Mouse (Mus musculus): ENCODE data around the gene Olfr620. TPM values are rescaled to one million over a fixed set of nuclear protein-coding genes. Genes with fewer than 3 reads are reported as not detected.

Olfr620 gene
- polyA plus RNA-seq (2016; fragmentation: Nextera tagmentation; extraction: Ambion mirVana), result not detected in 2 replicates

DNA sequence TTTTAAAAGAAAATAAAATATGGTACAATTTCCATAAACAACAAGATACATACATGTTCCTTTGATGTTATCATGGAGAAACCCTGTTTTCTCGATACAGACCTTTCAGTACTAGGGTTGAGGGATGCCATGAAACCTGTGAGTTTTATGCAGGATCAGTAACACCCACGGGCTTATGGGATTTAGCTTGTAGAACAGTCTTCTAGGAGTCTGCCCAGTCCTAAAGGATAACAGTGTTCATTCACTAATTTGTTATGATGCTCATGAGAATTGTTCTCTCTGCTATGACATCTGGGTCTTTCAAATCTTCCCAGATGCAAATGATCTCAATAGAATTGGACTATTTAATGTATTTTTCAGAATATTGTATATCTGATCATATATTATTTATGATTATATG is at the start of gene Olfr620:
Gene Olfr620 (minus strand): TSS at position 101 of the 400 bp plus-strand sequence.
- H3K27me3 ChIP-seq (ENCODE audit: insufficient read depth, poor library complexity, severe bottlenecking), result no peaks in the 10 kb centered on the region
- no peak within 1 kb of the TSS for H3K27ac ChIP-seq
- 72% methylated on average over 2 of the region's 2 CpGs for WGBS
- no peaks in the 10 kb centered on the region for H3K4me1 ChIP-seq
- no peak within 1 kb of the TSS for H3K4me3 ChIP-seq
- H3K9me3 ChIP-seq, result no peaks in the 10 kb centered on the region
- no peaks in the 10 kb centered on the region for H3K36me3 ChIP-seq
- DNase-seq (ENCODE audit: low spot score), result no peak

DNA sequence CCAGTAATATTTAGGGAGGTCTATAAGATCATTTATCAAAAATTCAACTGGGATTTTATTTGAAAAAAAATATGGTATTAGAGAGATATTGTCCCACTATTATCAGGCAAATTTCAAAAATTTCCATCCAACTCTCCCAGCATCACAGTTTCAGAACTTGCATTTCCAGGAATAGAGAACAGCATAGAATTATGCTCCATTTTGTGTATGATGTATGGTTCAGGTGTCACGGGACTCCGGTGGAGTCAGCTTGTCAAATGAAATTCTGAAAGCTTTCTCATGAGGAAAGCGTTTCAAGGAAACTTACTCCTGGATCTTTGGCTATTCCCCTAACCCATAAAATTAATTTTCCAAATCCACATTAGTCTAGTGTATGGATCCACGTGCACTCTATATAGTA is 31.7 kb upstream of the Olfr620 start:
- H3K27me3 ChIP-seq (ENCODE audit: insufficient read depth, poor library complexity, severe bottlenecking), result no peaks in the 10 kb centered on the region
- no peak for DNase-seq (ENCODE audit: low spot score)
- H3K9me3 ChIP-seq, result no peaks in the 10 kb centered on the region
- H3K36me3 ChIP-seq, result no peaks in the 10 kb centered on the region
- H3K4me1 ChIP-seq, result no peaks in the 10 kb centered on the region
- 77% methylated on average over 4 of the region's 4 CpGs for WGBS
- no peak overlapping the region for H3K4me3 ChIP-seq
- H3K27ac ChIP-seq, result no peak overlapping the region

DNA sequence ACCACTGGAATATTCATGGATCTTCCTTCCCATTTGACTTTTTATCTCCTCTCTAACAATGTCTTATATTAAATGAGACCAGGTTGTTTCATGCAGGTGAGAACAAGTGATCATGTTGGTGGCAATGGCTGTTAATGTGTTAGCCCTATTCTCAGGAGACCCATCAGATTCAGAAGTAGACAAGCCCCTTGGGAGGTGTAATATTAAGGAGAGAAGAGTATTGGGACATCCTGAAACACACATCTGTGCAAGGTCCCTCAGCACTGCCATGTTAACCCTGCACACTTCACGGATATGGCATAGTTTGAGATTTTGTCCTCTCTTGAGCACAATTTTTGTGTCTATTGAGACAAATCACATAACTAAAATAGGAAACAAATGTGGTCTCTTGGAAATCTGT is 30.3 kb upstream of the Olfr620 start, which contains the start of gene Olfr622:
Gene Olfr622 (minus strand): TSS at position 101 of the 400 bp plus-strand sequence.
- H3K27me3 ChIP-seq (ENCODE audit: insufficient read depth, poor library complexity, severe bottlenecking), result no peaks in the 10 kb centered on the region
- 71% methylated on average over 1 of the region's 1 CpGs for WGBS
- DNase-seq (ENCODE audit: low spot score), result no peak
- H3K4me1 ChIP-seq, result no peaks in the 10 kb centered on the region
- no peaks in the 10 kb centered on the region for H3K9me3 ChIP-seq
- H3K4me3 ChIP-seq, result no peak within 1 kb of the TSS
- no peak within 1 kb of the TSS for H3K27ac ChIP-seq
- H3K36me3 ChIP-seq, result no peaks in the 10 kb centered on the region

DNA sequence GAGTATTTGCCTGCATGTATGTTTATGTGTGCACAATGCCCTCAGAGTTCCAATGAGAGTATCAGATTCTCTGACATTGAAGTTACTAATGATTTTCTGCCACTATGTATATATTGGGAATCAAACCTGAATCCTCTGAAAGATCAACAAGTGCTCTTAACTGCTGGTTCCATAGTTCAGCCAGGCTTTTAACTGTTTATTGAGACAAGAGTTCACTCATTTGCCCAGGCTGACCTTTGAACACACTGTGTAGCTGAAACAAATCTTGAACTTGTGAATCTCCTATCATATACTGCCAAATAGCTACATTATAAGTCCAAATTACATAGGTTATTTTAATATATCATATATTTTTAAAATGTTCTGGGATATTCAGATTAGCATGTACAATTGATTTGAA is 24.5 kb upstream of the Olfr620 start:
- Histone ChIP-seq H3K27me3 (ENCODE audit: insufficient read depth, poor library complexity, severe bottlenecking) (no peaks in the 10 kb centered on the region), H3K4me3 (no peak overlapping the region), H3K9me3 (no peaks in the 10 kb centered on the region), H3K4me1 (no peaks in the 10 kb centered on the region), H3K27ac (no peak overlapping the region), H3K36me3 (no peaks in the 10 kb centered on the region)
- no peak for DNase-seq (ENCODE audit: low spot score)

GRCm38 (mm10) chr7:103607425-103607824 is 4.9 kb downstream of the Olfr620 start:
- H3K27me3 ChIP-seq (ENCODE audit: insufficient read depth, poor library complexity, severe bottlenecking), result no peaks in the 10 kb centered on the region
- 78% methylated on average over 2 of the region's 2 CpGs for WGBS
- H3K4me1 ChIP-seq, result no peaks in the 10 kb centered on the region
- H3K36me3 ChIP-seq, result no peaks in the 10 kb centered on the region
- DNase-seq (ENCODE audit: low spot score), result no peak
- H3K27ac ChIP-seq, result no peak overlapping the region
- no peak overlapping the region for H3K4me3 ChIP-seq
- no peaks in the 10 kb centered on the region for H3K9me3 ChIP-seq

GRCm38 (mm10) chr7:103600275-103600674 is 12.1 kb downstream of the Olfr620 start, which contains the start of gene Olfr619:
Gene Olfr619 (plus strand): TSS chr7:103600575.
- Histone ChIP-seq H3K4me3 (no peak within 1 kb of the TSS), H3K27ac (no peak within 1 kb of the TSS), H3K27me3 (ENCODE audit: insufficient read depth, poor library complexity, severe bottlenecking) (no peaks in the 10 kb centered on the region), H3K9me3 (no peaks in the 10 kb centered on the region), H3K4me1 (no peaks in the 10 kb centered on the region), H3K36me3 (no peaks in the 10 kb centered on the region)
- DNase-seq (ENCODE audit: low spot score), result no peak

GRCm38 (mm10) chr7:103589803-103590202 is 22.5 kb downstream of the Olfr620 start, which contains the start of gene Olfr618:
Gene Olfr618 (plus strand): TSS chr7:103590103.
- WGBS, result 53% methylated on average over 2 of the region's 2 CpGs
- no peak within 1 kb of the TSS for H3K4me3 ChIP-seq
- H3K27me3 ChIP-seq (ENCODE audit: insufficient read depth, poor library complexity, severe bottlenecking), result no peaks in the 10 kb centered on the region
- H3K4me1 ChIP-seq, result no peaks in the 10 kb centered on the region
- H3K9me3 ChIP-seq, result no peaks in the 10 kb centered on the region
- DNase-seq (ENCODE audit: low spot score), result no peak
- H3K36me3 ChIP-seq, result no peaks in the 10 kb centered on the region
- no peak within 1 kb of the TSS for H3K27ac ChIP-seq

DNA sequence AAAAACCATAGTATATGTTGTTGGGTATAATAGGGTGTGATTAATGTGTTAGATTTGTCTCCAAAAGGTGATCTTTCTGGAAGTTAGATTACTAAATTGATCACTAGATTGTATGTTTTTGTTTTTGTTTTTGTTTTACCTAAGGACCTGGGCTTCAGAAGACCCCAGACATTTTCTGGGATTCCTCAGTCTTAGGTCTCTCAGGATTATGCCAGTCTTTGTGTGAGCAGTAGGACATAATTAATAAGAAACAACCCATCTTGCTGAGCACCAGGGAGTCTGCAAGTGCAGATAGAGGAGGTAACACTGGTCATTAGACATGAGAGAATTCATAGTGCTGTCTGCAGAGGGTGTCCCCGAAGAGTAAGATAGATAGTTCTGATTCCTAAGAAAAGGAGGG is 39.6 kb downstream of the Olfr620 start, which contains the start of gene Olfr617:
Gene Olfr617 (plus strand): TSS at position 301 of the 400 bp plus-strand sequence.
- no peaks in the 10 kb centered on the region for H3K9me3 ChIP-seq
- 88% methylated on average over 1 of the region's 1 CpGs for WGBS
- no peak for DNase-seq (ENCODE audit: low spot score)
- peaks cover 3% of the 10 kb centered on the region; the same call in 1 of the 2 replicates for H3K4me1 ChIP-seq
- H3K27me3 ChIP-seq (ENCODE audit: insufficient read depth, poor library complexity, severe bottlenecking), result no peaks in the 10 kb centered on the region
- no peaks in the 10 kb centered on the region for H3K36me3 ChIP-seq
- H3K27ac ChIP-seq, result no peak within 1 kb of the TSS
- H3K4me3 ChIP-seq, result no peak within 1 kb of the TSS

GRCm38 (mm10) chr7:103569043-103569442 is 43.3 kb downstream of the Olfr620 start, which contains the start of gene Olfr616:
Gene Olfr616 (minus strand): TSS chr7:103569143.
- Histone ChIP-seq H3K4me1 (peaks cover 3% of the 10 kb centered on the region; the same call in 1 of the 2 replicates), H3K27ac (no peak within 1 kb of the TSS), H3K9me3 (no peaks in the 10 kb centered on the region), H3K4me3 (no peak within 1 kb of the TSS), H3K27me3 (ENCODE audit: insufficient read depth, poor library complexity, severe bottlenecking) (no peaks in the 10 kb centered on the region), H3K36me3 (no peaks in the 10 kb centered on the region)
- no peak for DNase-seq (ENCODE audit: low spot score)
- 76% methylated on average over 3 of the region's 3 CpGs for WGBS

DNA sequence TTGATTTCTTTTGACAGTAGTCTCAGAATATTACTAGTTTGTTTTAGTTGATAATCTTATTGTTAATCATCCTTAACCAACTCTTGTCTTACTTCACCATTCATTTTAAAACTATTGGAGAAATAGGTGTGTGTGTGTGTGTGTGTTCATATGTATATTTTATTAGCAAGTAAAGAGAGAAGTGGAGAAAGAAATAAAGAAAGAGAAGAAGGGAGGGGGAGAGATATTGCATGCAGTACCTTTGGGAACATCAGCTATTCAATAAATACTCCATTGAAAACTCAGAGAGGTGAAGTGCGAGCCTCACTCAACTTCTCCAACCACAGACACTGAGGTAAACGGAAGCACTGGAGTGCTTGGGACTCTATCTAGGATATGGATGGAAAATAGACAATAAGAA is 56.6 kb downstream of the Olfr620 start, which contains the start of gene Olfr615:
Gene Olfr615 (plus strand): TSS at position 301 of the 400 bp plus-strand sequence.
- 75% methylated on average over 2 of the region's 2 CpGs for WGBS
- Histone ChIP-seq H3K9me3 (no peaks in the 10 kb centered on the region), H3K4me3 (no peak within 1 kb of the TSS), H3K4me1 (no peaks in the 10 kb centered on the region), H3K27ac (no peak within 1 kb of the TSS), H3K27me3 (ENCODE audit: insufficient read depth, poor library complexity, severe bottlenecking) (no peaks in the 10 kb centered on the region), H3K36me3 (no peaks in the 10 kb centered on the region)
- no peak for DNase-seq (ENCODE audit: low spot score)

Small RNA genes lying within 50 kb of the gene (microRNA-seq; reads per million reads assigned to microRNA genes)
- gene Gm26506, result not detected

Other genes with a start within 250 kb of the Olfr620 start
- gene Olfr601, start 249.9 kb downstream of the Olfr620 start, polyA plus RNA-seq (2016; fragmentation: Nextera tagmentation; extraction: Ambion mirVana), result not detected in 2 replicates
- not detected in 2 replicates for gene Olfr603, start 226.4 kb downstream of the Olfr620 start, polyA plus RNA-seq (2016; fragmentation: Nextera tagmentation; extraction: Ambion mirVana)
- gene Usp17lc, start 197.5 kb downstream of the Olfr620 start, polyA plus RNA-seq (2016; fragmentation: Nextera tagmentation; extraction: Ambion mirVana), result not detected in 2 replicates
- gene Olfr605, start 167.1 kb downstream of the Olfr620 start, polyA plus RNA-seq (2016; fragmentation: Nextera tagmentation; extraction: Ambion mirVana), result not detected in 2 replicates
- not detected in 2 replicates for gene Olfr606, start 163.5 kb downstream of the Olfr620 start, polyA plus RNA-seq (2016; fragmentation: Nextera tagmentation; extraction: Ambion mirVana)
- not detected in 2 replicates for gene Olfr607, start 148.4 kb downstream of the Olfr620 start, polyA plus RNA-seq (2016; fragmentation: Nextera tagmentation; extraction: Ambion mirVana)
- gene Olfr608, start 142.7 kb downstream of the Olfr620 start, polyA plus RNA-seq (2016; fragmentation: Nextera tagmentation; extraction: Ambion mirVana), result 0.14 TPM in 1 of 2 replicates, not detected in the other
- gene Olfr609, start 114.5 kb downstream of the Olfr620 start, polyA plus RNA-seq (2016; fragmentation: Nextera tagmentation; extraction: Ambion mirVana), result not detected in 2 replicates
- gene Olfr610, start 100.4 kb downstream of the Olfr620 start, polyA plus RNA-seq (2016; fragmentation: Nextera tagmentation; extraction: Ambion mirVana), result not detected in 2 replicates
- not detected in 2 replicates for gene Olfr611, start 91.7 kb downstream of the Olfr620 start, polyA plus RNA-seq (2016; fragmentation: Nextera tagmentation; extraction: Ambion mirVana)
- not detected in 2 replicates for gene Olfr612, start 69.8 kb downstream of the Olfr620 start, polyA plus RNA-seq (2016; fragmentation: Nextera tagmentation; extraction: Ambion mirVana)
- gene Olfr613, start 64.5 kb downstream of the Olfr620 start, polyA plus RNA-seq (2016; fragmentation: Nextera tagmentation; extraction: Ambion mirVana), result not detected in 2 replicates
- not detected in 2 replicates for gene Olfr615, start 56.5 kb downstream of the Olfr620 start, polyA plus RNA-seq (2016; fragmentation: Nextera tagmentation; extraction: Ambion mirVana)
- not detected in 2 replicates for gene Olfr616, start 43.4 kb downstream of the Olfr620 start, polyA plus RNA-seq (2016; fragmentation: Nextera tagmentation; extraction: Ambion mirVana)
- gene Olfr617, start 39.5 kb downstream of the Olfr620 start, polyA plus RNA-seq (2016; fragmentation: Nextera tagmentation; extraction: Ambion mirVana), result not detected in 2 replicates
- gene Olfr618, start 22.4 kb downstream of the Olfr620 start, polyA plus RNA-seq (2016; fragmentation: Nextera tagmentation; extraction: Ambion mirVana), result not detected in 2 replicates
- not detected in 2 replicates for gene Olfr619, start 12.0 kb downstream of the Olfr620 start, polyA plus RNA-seq (2016; fragmentation: Nextera tagmentation; extraction: Ambion mirVana)
- gene Olfr622, start 30.2 kb upstream of the Olfr620 start, polyA plus RNA-seq (2016; fragmentation: Nextera tagmentation; extraction: Ambion mirVana), result not detected in 2 replicates
- not detected in 2 replicates for gene Olfr623, start 51.2 kb upstream of the Olfr620 start, polyA plus RNA-seq (2016; fragmentation: Nextera tagmentation; extraction: Ambion mirVana)
- not detected in 2 replicates for gene Olfr624, start 58.7 kb upstream of the Olfr620 start, polyA plus RNA-seq (2016; fragmentation: Nextera tagmentation; extraction: Ambion mirVana)
- gene Olfr625-ps1, start 70.2 kb upstream of the Olfr620 start, polyA plus RNA-seq (2016; fragmentation: Nextera tagmentation; extraction: Ambion mirVana), result not detected in 2 replicates
- gene Olfr243, start 102.1 kb upstream of the Olfr620 start, polyA plus RNA-seq (2016; fragmentation: Nextera tagmentation; extraction: Ambion mirVana), result not detected in 2 replicates
- not detected in 2 replicates for gene Olfr628, start 117.8 kb upstream of the Olfr620 start, polyA plus RNA-seq (2016; fragmentation: Nextera tagmentation; extraction: Ambion mirVana)
- gene Olfr629, start 132.4 kb upstream of the Olfr620 start, polyA plus RNA-seq (2016; fragmentation: Nextera tagmentation; extraction: Ambion mirVana), result not detected in 2 replicates
- gene Olfr630, start 144.8 kb upstream of the Olfr620 start, polyA plus RNA-seq (2016; fragmentation: Nextera tagmentation; extraction: Ambion mirVana), result not detected in 2 replicates
- gene Olfr69, start 159.1 kb upstream of the Olfr620 start, polyA plus RNA-seq (2016; fragmentation: Nextera tagmentation; extraction: Ambion mirVana), result not detected in 2 replicates
- gene Olfr68, start 167.2 kb upstream of the Olfr620 start, polyA plus RNA-seq (2016; fragmentation: Nextera tagmentation; extraction: Ambion mirVana), result not detected in 2 replicates
- gene Olfr67, start 179.3 kb upstream of the Olfr620 start, polyA plus RNA-seq (2016; fragmentation: Nextera tagmentation; extraction: Ambion mirVana), result not detected in 2 replicates
- gene Hbb-bt, start 201.5 kb upstream of the Olfr620 start, polyA plus RNA-seq (2016; fragmentation: Nextera tagmentation; extraction: Ambion mirVana), result 442 and 979 TPM in 2 replicates
- 173 and 274 TPM in 2 replicates for gene Hbb-bs, start 215.6 kb upstream of the Olfr620 start, polyA plus RNA-seq (2016; fragmentation: Nextera tagmentation; extraction: Ambion mirVana)
- 0.28 and 1.2 TPM in 2 replicates for gene Hbb-bh2, start 228.0 kb upstream of the Olfr620 start, polyA plus RNA-seq (2016; fragmentation: Nextera tagmentation; extraction: Ambion mirVana)
- 8,898 and 9,884 TPM in 2 replicates for gene Hbb-bh1, start 230.6 kb upstream of the Olfr620 start, polyA plus RNA-seq (2016; fragmentation: Nextera tagmentation; extraction: Ambion mirVana)
- 17,516 and 23,478 TPM in 2 replicates for gene Hbb-y, start 240.7 kb upstream of the Olfr620 start, polyA plus RNA-seq (2016; fragmentation: Nextera tagmentation; extraction: Ambion mirVana)